Mouse (Mus musculus) bone marrow, adult 2 months (tissue): ENCODE data around the gene Gm49340.
"Not testable (repeated sequence)": the region's sequence is repeated elsewhere in the genome, so short reads cannot be mapped to it uniquely, and the experiment has no call there.

Experiments used
- CTCF ChIP-seq: fragments of 200-500 bp; IDR thresholded peaks from 2 replicates; pipeline ENCODE4 v1.5.1; 2011; ENCODE audit warnings: low read length, control low read depth; ENCODE audit not compliant: control insufficient read depth, insufficient read depth
- POLR2A ChIP-seq: fragments of 200-500 bp; IDR thresholded peaks from 2 replicates; pipeline ENCODE4 v1.6.1; 2011; ENCODE audit warnings: low read depth, mild to moderate bottlenecking, control low read depth, low read length, borderline replicate concordance; ENCODE audit not compliant: control insufficient read depth

GRCm38 (mm10) chr11:73318581-73318980 lies 11.0 kb upstream of the Gm49340 start:
- TF ChIP-seq POLR2A, CTCF: not testable (repeated sequence)
